Mouse (Mus musculus) ES-E14 (cell line): ENCODE data around the gene Pcp4.

Experiments used
- CHD2 ChIP-seq: IDR thresholded peaks from 2 replicates; pipeline ENCODE4 v1.6.1; 2014; ENCODE audit warnings: mild to moderate bottlenecking, low read depth, low read length, inconsistent platforms
- HCFC1 ChIP-seq: IDR thresholded peaks from 2 replicates; pipeline ENCODE4 v1.6.1; 2012; ENCODE audit warnings: low read length, inconsistent platforms, borderline replicate concordance; ENCODE audit not compliant: insufficient read depth
- MAFK ChIP-seq: IDR thresholded peaks from 2 replicates; pipeline ENCODE4 v1.6.1; 2014; ENCODE audit warnings: mild to moderate bottlenecking, low read depth, low read length, inconsistent platforms; ENCODE audit not compliant: insufficient read depth
- ZC3H11A ChIP-seq: IDR thresholded peaks from 2 replicates; pipeline ENCODE4 v1.6.1; 2012; ENCODE audit warnings: low read depth, mild to moderate bottlenecking, inconsistent platforms, low read length, borderline replicate concordance
- ZNF384 ChIP-seq: IDR thresholded peaks from 2 replicates; pipeline ENCODE4 v1.6.1; 2012; ENCODE audit warnings: low read depth, low read length, inconsistent platforms

DNA sequence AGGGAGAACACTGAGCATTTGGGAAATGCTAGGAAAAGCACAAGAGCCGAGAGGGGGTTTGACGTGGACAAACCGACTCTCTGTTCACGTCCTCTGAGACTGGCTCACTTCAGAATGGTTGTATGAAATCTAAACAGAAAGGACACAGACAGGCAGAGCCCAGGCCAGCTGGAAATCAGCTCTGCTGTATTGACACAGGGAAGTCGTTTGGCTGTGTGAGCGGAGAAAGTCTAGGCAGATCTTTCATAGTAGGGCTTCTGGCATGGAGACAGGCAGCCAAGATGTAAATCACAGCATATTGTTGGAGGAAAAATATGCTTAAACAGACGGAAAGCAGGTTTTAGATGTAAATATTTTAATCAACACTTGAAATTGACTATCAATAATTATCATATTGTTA is 5.4 kb downstream of the Pcp4 start:
- no peak for TF ChIP-seq MAFK
- no peak for TF ChIP-seq ZC3H11A
- no peak for TF ChIP-seq CHD2
- no peak for TF ChIP-seq HCFC1
- TF ChIP-seq ZNF384: no peak
